Mouse (Mus musculus): Measurements from ENCODE around the gene Fam98b. TPM values are rescaled to one million over a fixed set of nuclear protein-coding genes. Genes with fewer than 3 reads are reported as not detected.

The Fam98b gene
- polyA plus RNA-seq, 1 experiment from 2014 or later, result 14.7 TPM

GRCm38 (mm10) chr2:117312441-117312895 is 62.9 kb downstream of the Fam98b start:
- H3K27ac ChIP-seq (ENCODE audit: low read length), result peak overlapping the region; percentile 39; the same call in 1 of the 2 replicates
- no peak overlapping the region for H3K4me3 ChIP-seq (replicated peaks; ENCODE audit: low read length)
- 45% methylated on average over 7 of the region's 7 CpGs for WGBS
- ATAC-seq, result peak; percentile 86
- no peak overlapping the region for H3K4me2 ChIP-seq (ENCODE audit: low read length)
- H3K4me1 ChIP-seq (replicated peaks; ENCODE audit: control insufficient read depth, insufficient read depth, low read length), result peaks cover 4% of the 10 kb centered on the region; the same call in 1 of the 2 replicates
- H3K36me3 ChIP-seq (ENCODE audit: control insufficient read depth, insufficient read depth), result no peaks in the 10 kb centered on the region
- no peak overlapping the region for H3K9ac ChIP-seq (replicated peaks; ENCODE audit: low read depth, low read length)
- H3K9me3 ChIP-seq (ENCODE audit: control insufficient read depth, low read length), result no peaks in the 10 kb centered on the region
- H3K27me3 ChIP-seq (replicated peaks; ENCODE audit: control insufficient read depth, insufficient read depth, low read length), result no peaks in the 10 kb centered on the region

- Histone ChIP-seq H3K4me3 (replicated peaks; ENCODE audit: low read length) (no peak overlapping the region), H3K36me3 (ENCODE audit: control insufficient read depth, insufficient read depth) (no peaks in the 10 kb centered on the region), H3K4me2 (ENCODE audit: low read length) (no peak overlapping the region), H3K27me3 (replicated peaks; ENCODE audit: control insufficient read depth, insufficient read depth, low read length) (no peaks in the 10 kb centered on the region), H3K9me3 (ENCODE audit: control insufficient read depth, low read length) (no peaks in the 10 kb centered on the region), H3K4me1 (replicated peaks; ENCODE audit: control insufficient read depth, insufficient read depth, low read length) (peaks cover 4% of the 10 kb centered on the region; the same call in 1 of the 2 replicates), H3K27ac (ENCODE audit: low read length) (no peak overlapping the region), H3K9ac (replicated peaks; ENCODE audit: low read depth, low read length) (no peak overlapping the region)
- no peak for ATAC-seq
- 67% methylated on average over 5 of the region's 5 CpGs for WGBS
Measured at GRCm38 (mm10) chr2:117313586-117314235, 64.2 kb downstream of the Fam98b start.

- Histone ChIP-seq H3K36me3 (ENCODE audit: control insufficient read depth, insufficient read depth) (no peaks in the 10 kb centered on the region), H3K4me1 (replicated peaks; ENCODE audit: control insufficient read depth, insufficient read depth, low read length) (no peaks in the 10 kb centered on the region), H3K9me3 (ENCODE audit: control insufficient read depth, low read length) (no peaks in the 10 kb centered on the region), H3K27ac (ENCODE audit: low read length) (no peak overlapping the region), H3K4me2 (ENCODE audit: low read length) (no peak overlapping the region), H3K9ac (replicated peaks; ENCODE audit: low read depth, low read length) (no peak overlapping the region), H3K27me3 (replicated peaks; ENCODE audit: control insufficient read depth, insufficient read depth, low read length) (no peaks in the 10 kb centered on the region), H3K4me3 (replicated peaks; ENCODE audit: low read length) (no peak overlapping the region)
- no peak for ATAC-seq
- 87% methylated on average over 3 of the region's 3 CpGs for whole genome bisulfite sequencing
Measured at GRCm38 (mm10) chr2:117318991-117319390, 69.5 kb downstream of the Fam98b start.

Other genes with a start within 250 kb of the Fam98b start
- 8.2 and 11.4 TPM in 2 replicates for gene Spred1, start 128.4 kb upstream of the Fam98b start, polyA plus RNA-seq (2015; fragmentation: Nextera tagmentation; extraction: Ambion mirVana)
- gene Rasgrp1, start 93.3 kb downstream of the Fam98b start, polyA plus RNA-seq (2015; fragmentation: Nextera tagmentation; extraction: Ambion mirVana), result 4.6 and 8.8 TPM in 2 replicates

All from forebrain, embryonic 16.5 days (tissue).